Mouse (Mus musculus): ENCODE results near the gene Dph1. TPM values are rescaled to one million over a fixed set of nuclear protein-coding genes. Genes with fewer than 3 reads are reported as not detected.

Gene Dph1
- polyA plus RNA-seq, 1 experiment from 2014 or later: 21.1 TPM

DNA sequence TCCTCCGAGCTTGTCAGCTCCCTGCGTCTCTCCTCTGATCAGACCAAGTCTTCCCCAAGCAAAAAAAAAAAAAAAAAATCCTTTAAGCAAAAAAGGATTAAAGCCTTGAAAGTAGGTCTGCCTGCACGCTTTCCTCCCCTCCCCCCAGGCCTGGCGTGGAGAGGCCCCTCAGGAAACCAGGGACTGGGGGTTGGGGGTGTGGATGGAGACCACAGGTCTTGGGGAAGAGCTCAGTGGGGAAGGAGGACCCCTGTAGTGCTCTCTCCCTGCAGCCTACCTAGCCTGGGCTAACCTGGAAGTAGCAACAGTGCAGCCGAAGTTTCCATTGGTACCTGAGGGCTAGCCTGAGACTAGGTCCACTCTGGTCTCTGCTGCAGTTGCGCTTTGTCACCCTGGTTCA lies 19.7 kb upstream of the Dph1 start:
- H3K27me3 ChIP-seq (ENCODE audit: control insufficient read depth, insufficient read depth, low read length): no peaks in the 10 kb centered on the region
- no peak overlapping the region; the same call in 1 of the 2 replicates for H3K9ac ChIP-seq (ENCODE audit: low read length)
- no peak overlapping the region for H3K4me2 ChIP-seq (ENCODE audit: low read depth)
- H3K36me3 ChIP-seq (ENCODE audit: control insufficient read depth, insufficient read depth, low read length): no peaks in the 10 kb centered on the region
- no peaks in the 10 kb centered on the region for H3K9me3 ChIP-seq (ENCODE audit: control insufficient read depth, low read length)
- H3K27ac ChIP-seq (ENCODE audit: low read depth, low read length): no peak overlapping the region
- WGBS: 62% methylated on average over 6 of the region's 6 CpGs
- ATAC-seq (ENCODE audit: insufficient read depth, low FRiP score, low TSS enrichment) (no peak), DNase-seq (ENCODE audit: low spot score) (no peak)
- peaks cover 7% of the 10 kb centered on the region for H3K4me1 ChIP-seq (ENCODE audit: control insufficient read depth, insufficient read depth, low read length)
- H3K4me3 ChIP-seq (ENCODE audit: low read depth, low read length): no peak overlapping the region

DNA sequence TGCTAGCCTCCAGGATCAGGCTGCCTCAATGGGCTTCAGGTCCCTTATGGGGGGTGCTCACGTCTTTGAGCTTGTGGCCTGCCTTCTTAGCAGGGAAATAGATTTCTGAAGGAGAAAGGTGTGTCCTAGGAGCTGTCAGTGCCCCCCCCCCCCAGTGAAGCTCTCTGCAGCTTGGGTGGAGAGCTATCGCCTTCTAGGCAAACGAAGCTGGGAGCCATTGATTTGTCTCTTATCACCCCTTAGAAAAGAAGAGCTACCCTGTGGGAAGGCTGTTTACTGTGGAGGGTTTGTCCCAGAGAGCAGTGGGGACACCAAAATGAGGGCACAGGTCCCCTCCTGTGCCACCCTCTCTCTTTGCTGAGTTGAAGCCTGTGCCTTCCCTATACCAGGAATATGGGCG lies 19.1 kb upstream of the Dph1 start:
- DNase-seq (ENCODE audit: low spot score) (no peak), ATAC-seq (ENCODE audit: insufficient read depth, low FRiP score, low TSS enrichment) (no peak)
- Histone ChIP-seq H3K4me3 (ENCODE audit: low read depth, low read length) (no peak overlapping the region), H3K4me2 (ENCODE audit: low read depth) (no peak overlapping the region), H3K9ac (ENCODE audit: low read length) (no peak overlapping the region), H3K36me3 (ENCODE audit: control insufficient read depth, insufficient read depth, low read length) (no peaks in the 10 kb centered on the region), H3K27me3 (ENCODE audit: control insufficient read depth, insufficient read depth, low read length) (no peaks in the 10 kb centered on the region), H3K4me1 (ENCODE audit: control insufficient read depth, insufficient read depth, low read length) (peaks cover 7% of the 10 kb centered on the region), H3K9me3 (ENCODE audit: control insufficient read depth, low read length) (no peaks in the 10 kb centered on the region), H3K27ac (ENCODE audit: low read depth, low read length) (no peak overlapping the region)
- WGBS: 60% methylated on average over 4 of the region's 4 CpGs

- Histone ChIP-seq H3K4me2 (ENCODE audit: low read depth) (no peak overlapping the region), H3K9ac (ENCODE audit: low read length) (no peak overlapping the region), H3K9me3 (ENCODE audit: control insufficient read depth, low read length) (no peaks in the 10 kb centered on the region), H3K36me3 (ENCODE audit: control insufficient read depth, insufficient read depth, low read length) (no peaks in the 10 kb centered on the region), H3K27me3 (ENCODE audit: control insufficient read depth, insufficient read depth, low read length) (no peaks in the 10 kb centered on the region), H3K27ac (ENCODE audit: low read depth, low read length) (no peak overlapping the region), H3K4me1 (ENCODE audit: control insufficient read depth, insufficient read depth, low read length) (peaks cover 7% of the 10 kb centered on the region), H3K4me3 (ENCODE audit: low read depth, low read length) (no peak overlapping the region)
- 57% methylated on average over 4 of the region's 4 CpGs for WGBS
- DNase-seq (ENCODE audit: low spot score): no peak
- ATAC-seq (ENCODE audit: insufficient read depth, low FRiP score, low TSS enrichment): no peak
These were observed 18.3 kb upstream of the Dph1 start for GRCm38 (mm10) chr11:75209363-75209762.

DNA sequence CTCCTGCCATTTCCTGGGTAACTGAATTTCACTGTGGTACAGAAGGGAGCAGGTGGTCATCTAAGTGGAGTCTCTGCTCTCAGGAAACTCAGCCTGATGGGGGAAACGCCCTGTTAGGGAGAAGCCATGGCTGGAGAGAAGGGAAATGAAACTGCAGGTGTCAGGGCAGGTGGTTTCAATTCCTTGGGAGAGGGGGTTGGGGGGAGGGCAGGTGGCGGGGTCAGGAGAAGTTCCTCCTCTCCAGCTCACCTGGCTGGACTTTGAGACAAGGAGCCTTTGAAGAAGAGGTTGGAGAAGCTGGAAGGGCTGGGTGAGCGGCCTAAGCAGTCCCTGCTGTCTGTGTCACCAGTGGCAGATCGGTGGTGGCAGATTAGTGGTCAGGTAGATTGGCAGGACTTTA lies 15.3 kb upstream of the Dph1 start:
- no peaks in the 10 kb centered on the region for H3K9me3 ChIP-seq (ENCODE audit: control insufficient read depth, low read length)
- H3K36me3 ChIP-seq (ENCODE audit: control insufficient read depth, insufficient read depth, low read length): no peaks in the 10 kb centered on the region
- H3K27ac ChIP-seq (ENCODE audit: low read depth, low read length): no peak overlapping the region
- H3K4me3 ChIP-seq (ENCODE audit: low read depth, low read length): no peak overlapping the region
- no peaks in the 10 kb centered on the region for H3K27me3 ChIP-seq (ENCODE audit: control insufficient read depth, insufficient read depth, low read length)
- H3K4me2 ChIP-seq (ENCODE audit: low read depth): no peak overlapping the region
- ATAC-seq (ENCODE audit: insufficient read depth, low FRiP score, low TSS enrichment): no peak
- peaks cover 6% of the 10 kb centered on the region; the same call in 1 of the 2 replicates for H3K4me1 ChIP-seq (ENCODE audit: control insufficient read depth, insufficient read depth, low read length)
- 74% methylated on average over 4 of the region's 4 CpGs for WGBS
- no peak overlapping the region for H3K9ac ChIP-seq (ENCODE audit: low read length)
- DNase-seq (ENCODE audit: low spot score): no peak

DNA sequence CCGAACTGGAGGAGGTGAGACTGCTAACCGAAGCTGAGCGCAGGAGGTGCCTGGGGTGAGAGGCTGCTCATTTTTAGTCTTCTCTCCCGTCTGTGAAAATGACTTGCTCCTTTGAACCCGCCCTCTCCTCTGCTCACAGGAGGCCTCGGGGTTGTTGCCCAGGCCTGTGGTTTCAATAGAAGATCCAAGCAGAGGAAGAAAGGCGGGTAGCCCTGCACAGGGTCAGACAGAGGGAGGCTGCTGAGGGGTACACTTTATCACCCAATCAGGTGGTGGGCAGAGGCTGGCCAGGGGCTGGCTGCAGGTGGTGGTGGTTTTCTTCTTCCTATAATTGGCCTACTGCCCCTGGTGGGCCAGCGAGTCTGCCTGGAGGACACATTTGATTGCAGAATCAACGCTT lies 13.4 kb upstream of the Dph1 start:
- H3K4me3 ChIP-seq (ENCODE audit: low read depth, low read length): no peak overlapping the region
- no peaks in the 10 kb centered on the region for H3K36me3 ChIP-seq (ENCODE audit: control insufficient read depth, insufficient read depth, low read length)
- no peak overlapping the region for H3K27ac ChIP-seq (ENCODE audit: low read depth, low read length)
- no peaks in the 10 kb centered on the region for H3K9me3 ChIP-seq (ENCODE audit: control insufficient read depth, low read length)
- no peaks in the 10 kb centered on the region for H3K27me3 ChIP-seq (ENCODE audit: control insufficient read depth, insufficient read depth, low read length)
- no peak overlapping the region for H3K9ac ChIP-seq (ENCODE audit: low read length)
- H3K4me2 ChIP-seq (ENCODE audit: low read depth): no peak overlapping the region
- peaks cover 8% of the 10 kb centered on the region; the same call in 1 of the 2 replicates for H3K4me1 ChIP-seq (ENCODE audit: control insufficient read depth, insufficient read depth, low read length)
- WGBS: 50% methylated on average over 9 of the region's 9 CpGs
- DNase-seq (ENCODE audit: low spot score) (no peak), ATAC-seq (ENCODE audit: insufficient read depth, low FRiP score, low TSS enrichment) (no peak)

GRCm38 (mm10) chr11:75203926-75204325 lies 12.9 kb upstream of the Dph1 start:
- H3K27me3 ChIP-seq (ENCODE audit: control insufficient read depth, insufficient read depth, low read length): no peaks in the 10 kb centered on the region
- no peak overlapping the region for H3K27ac ChIP-seq (ENCODE audit: low read depth, low read length)
- 79% methylated on average over 4 of the region's 4 CpGs for WGBS

DNA sequence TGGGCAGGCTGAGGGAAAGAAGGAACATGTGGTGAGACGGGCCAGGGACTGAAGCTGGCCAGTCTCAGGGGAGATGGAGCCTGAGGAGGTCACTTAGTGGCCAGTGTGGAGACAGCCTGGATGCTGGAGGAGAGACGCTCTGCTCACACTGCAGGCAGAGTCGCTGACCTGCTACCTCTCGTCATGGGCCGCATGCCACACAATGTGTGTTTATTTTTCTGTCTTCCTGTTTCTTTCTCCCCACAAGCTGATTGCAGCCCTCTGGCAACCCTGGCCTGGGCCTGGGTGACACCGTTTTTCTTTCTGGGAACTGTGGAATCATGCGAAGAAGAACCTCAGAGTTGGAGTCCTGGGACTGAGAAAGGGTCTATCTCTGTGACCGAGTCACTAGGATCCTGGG lies 10.7 kb upstream of the Dph1 start:
- Histone ChIP-seq H3K9me3 (ENCODE audit: control insufficient read depth, low read length) (no peaks in the 10 kb centered on the region), H3K27ac (ENCODE audit: low read depth, low read length) (peak overlapping the region; percentile 46; the same call in 1 of the 2 replicates), H3K9ac (ENCODE audit: low read length) (no peak overlapping the region), H3K4me1 (ENCODE audit: control insufficient read depth, insufficient read depth, low read length) (peaks cover 8% of the 10 kb centered on the region; the same call in 1 of the 2 replicates), H3K4me2 (ENCODE audit: low read depth) (no peak overlapping the region), H3K36me3 (ENCODE audit: control insufficient read depth, insufficient read depth, low read length) (no peaks in the 10 kb centered on the region), H3K4me3 (ENCODE audit: low read depth, low read length) (no peak overlapping the region), H3K27me3 (ENCODE audit: control insufficient read depth, insufficient read depth, low read length) (peaks cover 7% of the 10 kb centered on the region)
- 70% methylated on average over 8 of the region's 8 CpGs for WGBS
- DNase-seq (ENCODE audit: low spot score) (no peak), ATAC-seq (ENCODE audit: insufficient read depth, low FRiP score, low TSS enrichment) (no peak; the same call in 1 of the 2 replicates)

More at GRCm38 (mm10) chr11:75203926-75204325, 12.9 kb upstream of the Dph1 start:
- H3K9ac ChIP-seq (ENCODE audit: low read length): no peak overlapping the region
- no peak overlapping the region for H3K4me2 ChIP-seq (ENCODE audit: low read depth)
- H3K4me1 ChIP-seq (ENCODE audit: control insufficient read depth, insufficient read depth, low read length): peaks cover 8% of the 10 kb centered on the region; the same call in 1 of the 2 replicates
- DNase-seq (ENCODE audit: low spot score) (no peak), ATAC-seq (ENCODE audit: insufficient read depth, low FRiP score, low TSS enrichment) (no peak)
- no peak overlapping the region for H3K4me3 ChIP-seq (ENCODE audit: low read depth, low read length)
- H3K36me3 ChIP-seq (ENCODE audit: control insufficient read depth, insufficient read depth, low read length): no peaks in the 10 kb centered on the region
- no peaks in the 10 kb centered on the region for H3K9me3 ChIP-seq (ENCODE audit: control insufficient read depth, low read length)

GRCm38 (mm10) chr11:75200935-75201334 lies 9.9 kb upstream of the Dph1 start:
- WGBS: 93% methylated on average over 12 of the region's 12 CpGs
- peaks cover 14% of the 10 kb centered on the region for H3K27me3 ChIP-seq (ENCODE audit: control insufficient read depth, insufficient read depth, low read length)

DNA sequence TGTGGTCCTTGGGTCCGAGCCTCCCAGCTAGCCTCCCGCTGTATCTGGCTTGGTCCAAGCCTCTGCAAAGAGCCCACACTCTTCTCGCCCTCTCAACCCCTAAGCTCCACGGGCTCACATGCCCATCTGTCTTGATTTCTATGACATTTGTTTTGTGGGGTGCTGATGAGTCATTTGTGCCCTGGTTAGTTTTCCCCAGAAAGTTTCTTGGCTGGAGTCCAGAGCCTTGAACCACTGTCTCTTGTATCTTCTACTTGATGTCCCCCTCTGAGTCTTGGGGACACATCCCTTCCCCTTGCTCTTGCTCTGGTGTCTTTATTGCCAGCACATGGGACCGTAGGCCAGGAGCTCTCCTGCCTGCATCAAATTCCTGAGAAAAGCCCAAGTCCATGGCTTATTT lies 8.9 kb upstream of the Dph1 start:
- no peak for DNase-seq (ENCODE audit: low spot score)
- no peak for ATAC-seq (ENCODE audit: insufficient read depth, low FRiP score, low TSS enrichment)
- Histone ChIP-seq H3K4me3 (ENCODE audit: low read depth, low read length) (no peak overlapping the region), H3K27ac (ENCODE audit: low read depth, low read length) (no peak overlapping the region), H3K9me3 (ENCODE audit: control insufficient read depth, low read length) (no peaks in the 10 kb centered on the region), H3K9ac (ENCODE audit: low read length) (no peak overlapping the region), H3K4me1 (ENCODE audit: control insufficient read depth, insufficient read depth, low read length) (peaks cover 13% of the 10 kb centered on the region), H3K27me3 (ENCODE audit: control insufficient read depth, insufficient read depth, low read length) (peaks cover 24% of the 10 kb centered on the region), H3K36me3 (ENCODE audit: control insufficient read depth, insufficient read depth, low read length) (no peaks in the 10 kb centered on the region), H3K4me2 (ENCODE audit: low read depth) (no peak overlapping the region)
- 80% methylated on average over 5 of the region's 5 CpGs for WGBS

More at GRCm38 (mm10) chr11:75200935-75201334, 9.9 kb upstream of the Dph1 start:
- no peak overlapping the region for H3K27ac ChIP-seq (ENCODE audit: low read depth, low read length)
- H3K4me2 ChIP-seq (ENCODE audit: low read depth): no peak overlapping the region
- ATAC-seq (ENCODE audit: insufficient read depth, low FRiP score, low TSS enrichment): no peak
- H3K4me1 ChIP-seq (ENCODE audit: control insufficient read depth, insufficient read depth, low read length): peaks cover 8% of the 10 kb centered on the region; the same call in 1 of the 2 replicates
- H3K4me3 ChIP-seq (ENCODE audit: low read depth, low read length): no peak overlapping the region
- no peaks in the 10 kb centered on the region for H3K9me3 ChIP-seq (ENCODE audit: control insufficient read depth, low read length)
- DNase-seq (ENCODE audit: low spot score): no peak
- no peaks in the 10 kb centered on the region for H3K36me3 ChIP-seq (ENCODE audit: control insufficient read depth, insufficient read depth, low read length)
- no peak overlapping the region for H3K9ac ChIP-seq (ENCODE audit: low read length)

Measured in neural tube, embryonic 11.5 days (tissue).